Mouse (Mus musculus): ENCODE data around the gene Nbr1. TPM values are rescaled to one million over a fixed set of nuclear protein-coding genes. Genes with fewer than 3 reads are reported as not detected.
"Not testable (repeated sequence)": the region's sequence is repeated elsewhere in the genome, so short reads cannot be mapped to it uniquely, and the experiment has no call there.

Nbr1 gene
- polyA plus RNA-seq, 1 experiment from 2014 or later, result 34.5 TPM

GRCm38 (mm10) chr11:101614116-101614515, 62.2 kb downstream of the Nbr1 start:
- TF ChIP-seq EP300 (optimal IDR thresholded peaks at IDR 0.05) (no peak), CTCF (IDR thresholded peaks at IDR 0.05; ENCODE audit: low read depth) (no peak)
- no peaks in the 10 kb centered on the region for H3K9me3 ChIP-seq (ENCODE audit: control insufficient read depth, low read length)
- no peak overlapping the region for H3K4me2 ChIP-seq (replicated peaks; ENCODE audit: low read depth)

DNA sequence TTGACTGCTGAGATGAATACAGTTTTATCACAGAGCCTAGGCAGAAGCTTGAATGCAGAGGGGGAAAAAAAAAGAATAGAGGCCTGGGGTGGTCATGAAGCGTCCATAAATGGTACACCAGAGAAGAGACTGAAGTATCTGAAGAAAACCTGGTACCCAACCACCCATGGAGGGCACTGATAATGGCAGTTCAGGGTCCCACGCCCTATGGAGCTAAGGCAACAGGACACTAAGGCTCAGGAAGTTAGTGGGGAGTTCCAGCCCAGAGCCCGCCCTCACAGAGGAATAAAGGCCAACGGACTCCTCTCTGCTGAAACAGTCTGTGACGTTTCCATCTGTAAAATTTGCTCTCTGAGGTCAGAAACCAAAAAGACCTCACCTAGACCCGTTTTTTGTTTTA, 63.4 kb downstream of the Nbr1 start:
- no peaks in the 10 kb centered on the region for H3K9me3 ChIP-seq (ENCODE audit: control insufficient read depth, low read length)
- 71% methylated on average over 6 of the region's 6 CpGs for WGBS
- no peaks in the 10 kb centered on the region for H3K4me1 ChIP-seq (replicated peaks; ENCODE audit: control insufficient read depth, insufficient read depth)
- ATAC-seq (ENCODE audit: low FRiP score, low TSS enrichment), result no peak
- DNase-seq (ENCODE audit: low spot score), result no peak
- H3K4me3 ChIP-seq (ENCODE audit: low read depth, low read length), result no peak overlapping the region
- H3K4me2 ChIP-seq (replicated peaks; ENCODE audit: low read depth), result no peak overlapping the region
- no peaks in the 10 kb centered on the region for H3K36me3 ChIP-seq (ENCODE audit: control insufficient read depth, insufficient read depth, low read length)
- no peak for TF ChIP-seq CTCF (IDR thresholded peaks at IDR 0.05; ENCODE audit: low read depth)
- no peak overlapping the region for H3K27ac ChIP-seq (replicated peaks)
- no peaks in the 10 kb centered on the region for H3K27me3 ChIP-seq (ENCODE audit: control insufficient read depth, insufficient read depth, low read length)
- no peak overlapping the region for H3K9ac ChIP-seq (ENCODE audit: low read length)

More at GRCm38 (mm10) chr11:101614116-101614515, 62.2 kb downstream of the Nbr1 start:
- WGBS, result 67% methylated on average over 4 of the region's 4 CpGs
- Histone ChIP-seq H3K27me3 (ENCODE audit: control insufficient read depth, insufficient read depth, low read length) (no peaks in the 10 kb centered on the region), H3K36me3 (ENCODE audit: control insufficient read depth, insufficient read depth, low read length) (no peaks in the 10 kb centered on the region), H3K4me3 (ENCODE audit: low read depth, low read length) (no peak overlapping the region), H3K4me1 (replicated peaks; ENCODE audit: control insufficient read depth, insufficient read depth) (no peaks in the 10 kb centered on the region), H3K9ac (ENCODE audit: low read length) (no peak overlapping the region), H3K27ac (replicated peaks) (no peak overlapping the region)
- ATAC-seq (ENCODE audit: low FRiP score, low TSS enrichment) (no peak), DNase-seq (ENCODE audit: low spot score) (no peak)

- DNase-seq (ENCODE audit: low spot score), result no peak
- Histone ChIP-seq H3K4me1 (replicated peaks; ENCODE audit: control insufficient read depth, insufficient read depth) (no peaks in the 10 kb centered on the region), H3K9ac (ENCODE audit: low read length) (no peak overlapping the region), H3K4me3 (ENCODE audit: low read depth, low read length) (no peak overlapping the region), H3K4me2 (replicated peaks; ENCODE audit: low read depth) (no peak overlapping the region), H3K27ac (replicated peaks) (no peak overlapping the region), H3K36me3 (ENCODE audit: control insufficient read depth, insufficient read depth, low read length) (no peaks in the 10 kb centered on the region), H3K27me3 (ENCODE audit: control insufficient read depth, insufficient read depth, low read length) (no peaks in the 10 kb centered on the region), H3K9me3 (ENCODE audit: control insufficient read depth, low read length) (no peaks in the 10 kb centered on the region)
- WGBS, result 82% methylated on average over 8 of the region's 8 CpGs
- no peak for ATAC-seq (ENCODE audit: low FRiP score, low TSS enrichment)
- TF ChIP-seq CTCF (IDR thresholded peaks at IDR 0.05; ENCODE audit: low read depth), result no peak
- no peak for TF ChIP-seq EP300 (optimal IDR thresholded peaks at IDR 0.05)
These were observed 64.2 kb downstream of the Nbr1 start for GRCm38 (mm10) chr11:101616104-101616503.

DNA sequence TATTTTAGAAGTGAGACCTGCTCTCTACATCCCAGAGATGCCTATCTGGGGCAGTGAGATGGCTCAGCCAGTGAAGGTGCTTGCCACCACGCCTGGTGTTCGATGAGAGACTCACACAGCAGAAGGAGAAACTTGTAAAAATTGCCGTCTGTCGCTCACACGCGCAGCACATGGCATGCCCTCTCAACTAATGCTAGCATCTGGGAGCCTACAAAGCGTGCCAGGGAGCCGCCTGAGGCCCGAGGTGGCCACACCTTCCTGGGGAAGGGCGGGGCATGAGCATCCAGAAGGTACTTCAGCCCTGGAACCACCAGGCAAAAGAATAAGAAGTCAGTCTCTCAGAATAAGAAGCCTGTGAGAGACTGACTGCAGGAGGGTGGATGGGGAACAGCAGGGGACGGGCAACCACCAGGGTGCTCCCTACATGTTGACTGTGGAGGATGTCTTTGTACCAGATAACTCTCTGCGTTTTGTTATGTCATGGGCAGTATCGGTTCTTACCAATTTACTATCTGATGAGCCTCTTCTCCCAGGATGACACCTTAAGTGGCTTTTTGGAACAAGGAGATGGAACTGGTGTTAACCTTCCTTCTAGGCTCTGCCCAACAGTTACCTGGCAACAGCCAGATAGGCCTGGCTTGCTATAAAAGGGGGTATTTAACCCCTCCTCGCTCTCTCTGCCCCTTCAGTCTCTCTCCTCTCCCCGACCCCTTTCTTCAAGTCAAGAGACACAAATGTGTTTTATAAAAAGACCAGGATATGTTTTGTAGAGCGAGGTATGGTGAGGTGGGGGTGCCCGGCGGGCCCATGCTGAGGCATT, 65.2 kb downstream of the Nbr1 start:
- Histone ChIP-seq H3K27ac (replicated peaks) (no peak overlapping the region), H3K9me3 (ENCODE audit: control insufficient read depth, low read length) (no peaks in the 10 kb centered on the region), H3K4me2 (replicated peaks; ENCODE audit: low read depth) (no peak overlapping the region), H3K27me3 (ENCODE audit: control insufficient read depth, insufficient read depth, low read length) (no peaks in the 10 kb centered on the region), H3K9ac (ENCODE audit: low read length) (no peak overlapping the region), H3K4me3 (ENCODE audit: low read depth, low read length) (no peak overlapping the region), H3K36me3 (ENCODE audit: control insufficient read depth, insufficient read depth, low read length) (no peaks in the 10 kb centered on the region), H3K4me1 (replicated peaks; ENCODE audit: control insufficient read depth, insufficient read depth) (no peaks in the 10 kb centered on the region)
- DNase-seq (ENCODE audit: low spot score) (peak; percentile 34), ATAC-seq (ENCODE audit: low FRiP score, low TSS enrichment) (0 out of 2 replicates have a peak, but pooled peaks have one; percentile 16)
- 25% methylated on average over 18 of the region's 18 CpGs for WGBS
- TF ChIP-seq CTCF (IDR thresholded peaks at IDR 0.05; ENCODE audit: low read depth) (no peak), EP300 (optimal IDR thresholded peaks at IDR 0.05) (no peak)

- WGBS, result 13% methylated on average over 8 of the region's 8 CpGs
- H3K9me3 ChIP-seq (ENCODE audit: control insufficient read depth, low read length), result no peaks in the 10 kb centered on the region
- no peaks in the 10 kb centered on the region for H3K36me3 ChIP-seq (ENCODE audit: control insufficient read depth, insufficient read depth, low read length)
- H3K27me3 ChIP-seq (ENCODE audit: control insufficient read depth, insufficient read depth, low read length), result no peaks in the 10 kb centered on the region
- H3K4me1 ChIP-seq (replicated peaks; ENCODE audit: control insufficient read depth, insufficient read depth), result no peaks in the 10 kb centered on the region
- no peak for TF ChIP-seq EP300 (optimal IDR thresholded peaks at IDR 0.05)
- no peak for TF ChIP-seq CTCF (IDR thresholded peaks at IDR 0.05; ENCODE audit: low read depth)
- H3K9ac ChIP-seq (ENCODE audit: low read length), result no peak overlapping the region
- ATAC-seq (ENCODE audit: low FRiP score, low TSS enrichment) (no peak), DNase-seq (ENCODE audit: low spot score) (peak; percentile 70)
- no peak overlapping the region for H3K27ac ChIP-seq (replicated peaks)
- H3K4me2 ChIP-seq (replicated peaks; ENCODE audit: low read depth), result no peak overlapping the region
- no peak overlapping the region for H3K4me3 ChIP-seq (ENCODE audit: low read depth, low read length)
These were observed 65.9 kb downstream of the Nbr1 start for GRCm38 (mm10) chr11:101617849-101618248.

DNA sequence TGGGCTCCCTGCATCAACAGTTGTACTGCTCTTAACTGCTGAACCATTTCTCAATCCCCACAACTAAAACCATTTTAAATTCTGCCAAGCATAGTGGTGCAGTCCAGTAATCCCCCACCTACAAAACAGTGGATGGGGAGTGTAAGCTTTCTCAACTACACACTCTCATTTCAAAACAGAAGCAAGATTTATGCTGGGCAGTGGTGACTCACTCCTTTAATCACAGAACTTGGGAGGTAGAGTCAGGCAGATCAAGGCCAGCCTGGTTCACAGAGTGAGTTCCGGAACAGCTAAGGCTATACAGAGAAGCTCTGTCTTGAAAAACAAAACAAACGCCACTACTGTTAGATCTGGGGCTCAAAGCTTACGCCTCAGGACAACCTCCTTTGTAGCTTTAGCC, 66.6 kb downstream of the Nbr1 start:
- Histone ChIP-seq H3K27ac (replicated peaks) (no peak overlapping the region), H3K4me1 (replicated peaks; ENCODE audit: control insufficient read depth, insufficient read depth) (no peaks in the 10 kb centered on the region), H3K9me3 (ENCODE audit: control insufficient read depth, low read length) (no peaks in the 10 kb centered on the region), H3K9ac (ENCODE audit: low read length) (no peak overlapping the region), H3K27me3 (ENCODE audit: control insufficient read depth, insufficient read depth, low read length) (no peaks in the 10 kb centered on the region), H3K36me3 (ENCODE audit: control insufficient read depth, insufficient read depth, low read length) (no peaks in the 10 kb centered on the region), H3K4me3 (ENCODE audit: low read depth, low read length) (no peak overlapping the region), H3K4me2 (replicated peaks; ENCODE audit: low read depth) (no peak overlapping the region)
- ATAC-seq (ENCODE audit: low FRiP score, low TSS enrichment), result no peak
- no peak for TF ChIP-seq EP300 (optimal IDR thresholded peaks at IDR 0.05)
- 64% methylated on average over 3 of the region's 3 CpGs for WGBS
- DNase-seq (ENCODE audit: low spot score), result no peak

GRCm38 (mm10) chr11:101620022-101620655, 68.2 kb downstream of the Nbr1 start:
- not testable (repeated sequence) for H3K9ac ChIP-seq (ENCODE audit: low read length); H3K9me3 ChIP-seq (ENCODE audit: control insufficient read depth, low read length); H3K4me3 ChIP-seq (ENCODE audit: low read depth, low read length); H3K27ac ChIP-seq (replicated peaks); H3K27me3 ChIP-seq (ENCODE audit: control insufficient read depth, insufficient read depth, low read length); H3K4me1 ChIP-seq (replicated peaks; ENCODE audit: control insufficient read depth, insufficient read depth); H3K4me2 ChIP-seq (replicated peaks; ENCODE audit: low read depth); H3K36me3 ChIP-seq (ENCODE audit: control insufficient read depth, insufficient read depth, low read length); ATAC-seq (ENCODE audit: low FRiP score, low TSS enrichment); DNase-seq (ENCODE audit: low spot score)
- WGBS, result 79% methylated on average over 11 of the region's 11 CpGs

All from stomach, postnatal 0 days (tissue).